ENCODE assay signal across 8 mouse cellular contexts in the genomic region with DNA sequence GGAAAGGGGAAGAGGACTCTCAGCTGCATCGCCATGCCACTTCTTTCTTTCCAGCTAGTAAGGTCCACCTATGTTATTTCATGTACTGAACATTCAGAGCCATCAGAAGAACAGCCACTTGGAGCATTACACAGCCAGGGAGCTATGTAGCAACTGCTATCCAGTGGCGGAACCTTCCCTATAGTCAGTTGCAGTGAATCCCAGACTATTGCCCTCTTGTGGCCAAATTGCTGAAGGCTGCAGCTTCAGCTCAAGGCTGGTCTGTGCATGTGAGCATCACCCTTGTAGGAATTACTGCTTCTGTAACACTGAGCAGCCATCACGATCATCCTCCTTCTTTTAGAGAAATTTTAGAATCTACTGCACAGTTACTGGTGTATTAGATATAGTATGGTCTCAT.
A peak's percentile ranks its signal among the peaks of the same experiment; 100 is the strongest.
DNase-seq lines count a peak whose midpoint lies in the region; ATAC-seq and TF ChIP-seq lines count a peak whose summit lies in the region.
"Had no signal": no experiment of that assay in that cellular context is flagged by ENCODE, and none has a peak within 500 bp of the region (broad histone marks: within the 10 kb centered on the region; RNA-seq: fewer than 3 reads in every experiment).

No protein-coding gene starts in this region.

- H3K4me1 ChIP-seq in midbrain, postnatal 0 days (ENCODE audit: insufficient read depth, low read length), result no peaks in the 10 kb centered on the region
- H3K4me1 ChIP-seq: lung, embryonic 15.5 days had no signal

- no peak overlapping the region for H3K4me2 ChIP-seq in midbrain, postnatal 0 days (ENCODE audit: low read depth, low read length, poor library complexity, severe bottlenecking)
- H3K4me2 ChIP-seq: lung, embryonic 15.5 days had no signal

- no peaks in the 10 kb centered on the region for H3K9me3 ChIP-seq in midbrain, postnatal 0 days (ENCODE audit: low read length)
- H3K9me3 ChIP-seq: lung, embryonic 15.5 days had no signal

- peak; percentile 66; the same call in 1 of the 2 replicates for TF ChIP-seq CTCF in brain, embryonic 14.5 days (IDR thresholded peaks at IDR 0.05; ENCODE audit: borderline replicate concordance, extremely low read depth, insufficient read depth, insufficient read length)
- peak; percentile 79 for TF ChIP-seq CTCF in midbrain, postnatal 0 days (IDR thresholded peaks at IDR 0.05)

- H3K27me3 ChIP-seq in midbrain, postnatal 0 days (ENCODE audit: insufficient read depth, low read length), result no peaks in the 10 kb centered on the region
- H3K27me3 ChIP-seq: lung, embryonic 15.5 days had no signal

- DNase-seq in kidney, adult 8-10 months, result peak; percentile 4 to 11
- DNase-seq in kidney, adult 11 months, result no peak
- peak; percentile 62 for DNase-seq in NIH3T3 (ENCODE audit: low read depth)
- DNase-seq in brain, embryonic 14.5 days (ENCODE audit: low read depth), result peak; percentile 68
- DNase-seq in kidney, postnatal 14 days, result peak; percentile 20
- DNase-seq in midbrain, postnatal 0 days (ENCODE audit: low spot score), result peak; percentile 73
- DNase-seq in yolk sac, embryonic 10.5 days (ENCODE audit: low spot score), result no peak

- H3K36me3 ChIP-seq in midbrain, postnatal 0 days (ENCODE audit: insufficient read depth, low read length), result no peaks in the 10 kb centered on the region
- H3K36me3 ChIP-seq: lung, embryonic 15.5 days had no signal

- WGBS in midbrain, postnatal 0 days, result 79% methylated on average over 3 of the region's 3 CpGs

- no peak overlapping the region for H3K27ac ChIP-seq in midbrain, postnatal 0 days (ENCODE audit: low read depth, low read length)
- H3K27ac ChIP-seq: lung, embryonic 15.5 days had no signal

- TF ChIP-seq POLR2A in brain, embryonic 14.5 days (IDR thresholded peaks at IDR 0.05; ENCODE audit: borderline replicate concordance, extremely low read depth, insufficient read depth, insufficient read length, poor library complexity, severe bottlenecking), result no peak

- no peak overlapping the region for H3K4me3 ChIP-seq in midbrain, postnatal 0 days (ENCODE audit: low read depth, low read length)
- H3K4me3 ChIP-seq: lung, embryonic 15.5 days had no signal

- ATAC-seq in midbrain, postnatal 0 days (ENCODE audit: low FRiP score), result no peak

- no peak overlapping the region for H3K9ac ChIP-seq in midbrain, postnatal 0 days (replicated peaks; ENCODE audit: low read length, poor library complexity, severe bottlenecking)
- H3K9ac ChIP-seq: lung, embryonic 15.5 days had no signal

Comparison
In these comparisons a context has a peak if more than half of its experiments do, and no peak if none do; other contexts are left out.
1. DNase-seq: peak in kidney, adult 8-10 months (2 of 2), NIH3T3 (single experiment), brain, embryonic 14.5 days (single experiment), kidney, postnatal 14 days (single experiment) and midbrain, postnatal 0 days (single experiment); none in kidney, adult 11 months (single experiment) and yolk sac, embryonic 10.5 days (single experiment).